Mouse (Mus musculus) cortical plate, adult 2 months (tissue): ENCODE measurements around the gene Unc79. TPM values are rescaled to one million over a fixed set of nuclear protein-coding genes. Genes with fewer than 3 reads are reported as not detected.

Experiments
- H3K27ac ChIP-seq: fragments of 200-500 bp; 2 replicates; pipeline ENCODE4 v1.5.1; 2012; ENCODE audit warnings: low read length, control low read depth, inconsistent platforms; ENCODE audit not compliant: insufficient read depth
- H3K4me1 ChIP-seq: fragments of 200-500 bp; 2 replicates; pipeline ENCODE4 v1.6.1; 2011; ENCODE audit warnings: low read length; ENCODE audit not compliant: control insufficient read depth, insufficient read depth
- H3K4me3 ChIP-seq: fragments of 200-500 bp; 2 replicates; pipeline ENCODE4 v1.5.1; 2011; ENCODE audit warnings: mild to moderate bottlenecking, low read length, control low read depth; ENCODE audit not compliant: insufficient read depth
- CTCF ChIP-seq: fragments of 200-500 bp; IDR thresholded peaks from 2 replicates; pipeline ENCODE4 v1.5.1; 2011; ENCODE audit warnings: mild to moderate bottlenecking, control low read depth, low read length; ENCODE audit not compliant: insufficient read depth; ENCODE audit errors: extremely low read depth
- POLR2A ChIP-seq: fragments of 200-500 bp; IDR thresholded peaks from 2 replicates; pipeline ENCODE4 v1.6.1; 2011; ENCODE audit warnings: mild to moderate bottlenecking, low read length, control low read depth; ENCODE audit not compliant: insufficient read depth; ENCODE audit errors: extremely low read depth
- polyA plus RNA-seq: library from polyadenylated mRNA; depleted of rRNA; stranded (reverse); fragments of >200 nt; gene quantifications from 2 replicates; pipeline ENCODE4 v1.2.3, GENCODE M21; 2012; rRNA removed

Unc79 gene
- polyA plus RNA-seq: 39.9 and 40.3 TPM in 2 replicates

GRCm38 (mm10) chr12:102948778-102949394 is at the start of gene Unc79:
Unc79 (plus strand) TSS chr12:102948859.
- Histone ChIP-seq H3K4me1 (peaks cover 4% of the 10 kb centered on the region; the same call in 1 of the 2 replicates), H3K27ac (peak within 1 kb of the TSS; percentile 54), H3K4me3 (peak within 1 kb of the TSS; percentile 80)
- TF ChIP-seq POLR2A: peak; percentile 56; the same call in 1 of the 2 replicates
- TF ChIP-seq CTCF: 0 out of 2 replicates have a peak, but pooled peaks have one; percentile 3

DNA sequence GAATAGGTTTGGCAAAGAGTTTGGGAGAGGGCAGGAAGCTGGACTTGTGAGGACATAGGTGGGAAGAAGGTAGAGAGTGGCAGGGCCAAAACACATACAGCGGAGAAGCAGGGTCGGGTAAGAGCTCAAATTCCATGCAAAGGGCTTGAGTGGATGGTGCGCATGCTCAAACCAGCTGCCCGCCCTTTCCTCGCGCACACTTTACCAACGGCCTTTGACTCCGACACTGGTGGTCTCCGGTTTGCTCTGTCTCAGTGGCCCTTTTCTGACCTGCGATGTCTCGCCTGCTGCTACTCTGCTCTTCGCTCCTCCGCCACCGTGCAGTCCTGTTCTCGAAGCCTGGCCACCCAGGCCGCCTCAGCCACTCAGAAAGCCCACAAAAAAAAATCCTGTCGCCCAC is 49.6 kb upstream of the Unc79 start, which contains the start of gene Cox8c:
Cox8c (plus strand) TSS at position 226 of the 400 bp plus-strand sequence.
- Histone ChIP-seq H3K4me1 (no peaks in the 10 kb centered on the region), H3K4me3 (no peak within 1 kb of the TSS), H3K27ac (no peak within 1 kb of the TSS)
- TF ChIP-seq POLR2A: no peak
- no peak for TF ChIP-seq CTCF

GRCm38 (mm10) chr12:102908191-102908590 is 40.5 kb upstream of the Unc79 start:
- Histone ChIP-seq H3K4me3 (no peak overlapping the region), H3K27ac (no peak overlapping the region), H3K4me1 (no peaks in the 10 kb centered on the region)
- TF ChIP-seq CTCF: no peak

DNA sequence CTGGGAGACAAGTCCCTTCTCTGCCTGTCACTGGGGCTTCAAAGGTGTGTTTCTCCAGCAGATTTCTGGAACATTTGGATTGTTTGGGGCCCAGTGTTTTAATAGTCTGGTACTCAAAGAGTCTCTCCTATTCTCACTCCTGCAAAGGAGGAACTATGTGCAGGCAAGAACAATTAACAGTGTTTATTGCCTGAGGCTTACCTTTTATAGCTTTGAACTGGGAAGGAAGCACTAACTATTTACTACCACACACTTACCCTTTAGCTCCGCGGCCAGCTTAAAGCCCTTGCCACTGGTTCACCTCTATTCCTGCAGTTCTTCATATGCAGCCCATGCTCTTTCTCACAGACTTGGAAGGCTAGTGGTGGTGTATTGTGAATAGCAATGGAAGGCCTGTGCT is 32.6 kb upstream of the Unc79 start:
- no peak overlapping the region for H3K27ac ChIP-seq
- no peak overlapping the region for H3K4me3 ChIP-seq
- TF ChIP-seq CTCF (no peak), POLR2A (no peak)
- no peaks in the 10 kb centered on the region; the same call in 1 of the 2 replicates for H3K4me1 ChIP-seq

- TF ChIP-seq CTCF (no peak), POLR2A (no peak)
- no peak overlapping the region for H3K27ac ChIP-seq
- no peak overlapping the region for H3K4me3 ChIP-seq
- H3K4me1 ChIP-seq: no peaks in the 10 kb centered on the region
Measured at GRCm38 (mm10) chr12:102929764-102930163, 18.9 kb upstream of the Unc79 start.

- H3K4me1 ChIP-seq: no peaks in the 10 kb centered on the region
- H3K27ac ChIP-seq: no peak overlapping the region
- TF ChIP-seq POLR2A: no peak
- TF ChIP-seq CTCF: no peak
- H3K4me3 ChIP-seq: no peak overlapping the region
Measured at GRCm38 (mm10) chr12:102930335-102930734, 18.3 kb upstream of the Unc79 start.

DNA sequence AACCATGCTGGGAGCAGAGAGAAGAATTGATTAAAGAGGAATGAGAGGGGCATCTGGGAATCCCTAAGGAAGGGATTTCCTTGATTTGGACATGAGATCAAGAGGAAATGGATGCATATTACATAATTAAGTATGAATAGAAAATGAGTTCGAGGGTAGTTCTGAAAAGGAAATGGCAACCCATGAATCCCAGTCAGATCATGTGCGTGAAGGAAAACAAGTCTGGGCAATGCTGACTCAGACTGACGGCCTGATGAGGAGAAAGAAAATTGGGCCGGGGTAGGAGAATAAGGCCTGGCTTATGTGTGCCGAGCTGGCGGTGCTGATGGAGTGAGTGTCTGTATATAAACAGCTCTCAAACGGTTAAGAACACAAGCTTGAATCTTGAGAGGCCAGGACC is 17.9 kb upstream of the Unc79 start:
- Histone ChIP-seq H3K4me1 (no peaks in the 10 kb centered on the region), H3K4me3 (no peak overlapping the region), H3K27ac (no peak overlapping the region)
- TF ChIP-seq CTCF (no peak), POLR2A (no peak)

DNA sequence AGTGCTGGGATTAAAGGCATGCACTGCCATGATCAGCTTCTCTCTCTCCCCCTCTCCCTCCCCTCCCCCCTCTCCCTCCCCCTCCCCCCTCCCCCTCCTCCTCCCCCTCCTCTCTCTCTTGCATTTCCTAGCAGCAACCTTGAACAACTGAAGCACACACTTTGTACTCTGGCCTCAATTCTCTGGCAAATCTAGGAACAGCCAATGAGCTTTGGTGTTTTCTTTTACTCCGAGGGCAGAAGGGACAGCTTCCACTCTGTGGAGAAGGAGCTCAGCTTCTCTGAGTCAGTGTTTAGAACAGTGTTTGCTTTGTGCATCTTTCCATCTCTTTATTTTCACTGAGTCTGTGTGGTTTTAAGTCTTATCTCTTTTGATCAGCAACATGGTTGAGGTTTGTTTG is 12.8 kb upstream of the Unc79 start:
- Histone ChIP-seq H3K27ac (no peak overlapping the region), H3K4me1 (no peaks in the 10 kb centered on the region), H3K4me3 (no peak overlapping the region)
- TF ChIP-seq POLR2A (no peak), CTCF (no peak)

DNA sequence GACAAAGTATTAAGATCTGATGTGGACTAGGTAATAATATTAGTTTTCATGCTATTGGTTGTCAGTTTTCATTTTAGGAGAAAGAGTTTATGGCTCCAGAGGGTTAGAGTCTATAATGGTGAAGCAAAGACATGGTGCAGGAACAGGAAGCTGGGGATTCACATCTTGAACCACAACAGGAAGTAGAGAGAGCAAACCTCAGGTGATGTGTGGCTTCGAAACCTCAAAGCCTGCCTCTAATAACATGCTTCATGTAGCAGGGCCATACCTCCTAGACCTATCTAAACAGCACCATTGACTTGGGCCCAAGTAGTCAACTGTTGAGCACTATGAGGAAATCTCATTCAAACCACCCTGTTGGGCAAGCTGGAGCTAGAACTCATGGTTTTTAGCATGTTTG is 3.1 kb upstream of the Unc79 start:
- no peak for TF ChIP-seq CTCF
- no peak for TF ChIP-seq POLR2A
- Histone ChIP-seq H3K4me3 (no peak overlapping the region), H3K27ac (no peak overlapping the region), H3K4me1 (no peaks in the 10 kb centered on the region; the same call in 1 of the 2 replicates)

DNA sequence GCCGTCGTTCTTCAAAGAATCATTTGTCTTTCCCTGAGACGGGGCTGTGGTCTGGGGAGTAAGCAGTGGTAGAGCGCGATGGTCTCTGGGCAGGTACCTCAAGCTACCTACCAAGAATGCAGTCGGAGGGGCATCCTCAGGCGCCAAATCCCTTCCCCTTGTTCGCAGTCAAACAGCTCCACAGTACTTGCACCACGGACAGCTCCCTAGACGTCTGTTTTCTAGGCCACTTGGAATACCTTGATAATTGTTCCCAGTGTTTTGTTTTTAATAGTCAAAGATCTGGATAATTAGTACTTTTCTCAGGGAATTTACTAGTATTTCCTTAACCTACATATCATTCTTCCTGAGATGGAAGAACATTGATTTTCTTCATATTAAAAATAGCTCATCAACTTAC is 833 bp upstream of the Unc79 start:
- Histone ChIP-seq H3K4me3 (no peak overlapping the region; the same call in 1 of the 2 replicates), H3K4me1 (peaks cover 2% of the 10 kb centered on the region; the same call in 1 of the 2 replicates), H3K27ac (no peak overlapping the region)
- no peak for TF ChIP-seq CTCF
- TF ChIP-seq POLR2A: no peak

GRCm38 (mm10) chr12:102949395-102950208 is 943 bp downstream of the Unc79 start:
- Histone ChIP-seq H3K4me3 (peak overlapping the region; percentile 80), H3K27ac (no peak overlapping the region), H3K4me1 (peaks cover 6% of the 10 kb centered on the region; the same call in 1 of the 2 replicates)
- TF ChIP-seq CTCF (no peak), POLR2A (peak; percentile 37; the same call in 1 of the 2 replicates)
